Mouse (Mus musculus) left cerebral cortex, adult 18-20 months (tissue): ENCODE data around the gene Nudt17. TPM values are rescaled to one million over a fixed set of nuclear protein-coding genes. Genes with fewer than 3 reads are reported as not detected.
"Not testable (repeated sequence)": the region's sequence is repeated elsewhere in the genome, so short reads cannot be mapped to it uniquely, and the experiment has no call there.

ENCODE experiments used
- DNase-seq, 2 experiments: peaks; one replicate each; pipeline ENCODE4 v3.0.0; 2021 to 2022; ENCODE audit warnings: low spot score in 2 of 2, mixed read lengths in 1 of 2
- long read RNA-seq, 2 experiments: library from polyadenylated mRNA; stranded (forward); transcript quantifications; one replicate each; pipeline ENCODE4 v2.0.0; 2021
- total RNA-seq, 2 experiments: library from RNA; stranded (reverse); gene quantifications; 2 replicates each; pipeline ENCODE4 v1.2.3; 2021

The Nudt17 gene
- total RNA-seq, result 10 to 100 TPM; 12.4 to 14.9 TPM
- long read RNA-seq, experiment 1, partial matches to known transcripts, result 1 of 10 reads
- long read RNA-seq, experiment 1, other reads (novel, unspliced or antisense), result 6 of 10 reads
- long read RNA-seq, experiment 2, partial matches to known transcripts, result 0 of 3 reads
- long read RNA-seq, experiment 2, other reads (novel, unspliced or antisense), result 2 of 3 reads

GRCm38 (mm10) chr3:96707903-96708683 lies at the start of gene Nudt17:
Gene Nudt17, minus strand, starts transcription at chr3:96708562.
- DNase-seq, result peak; percentile 87 to 90

GRCm38 (mm10) chr3:96757691-96758090 lies 49.3 kb upstream of the Nudt17 start:
- DNase-seq, result no peak

GRCm38 (mm10) chr3:96755935-96756334 lies 47.6 kb upstream of the Nudt17 start:
- DNase-seq, result no peak

- no peak for DNase-seq
These were observed 38.5 kb upstream of the Nudt17 start for GRCm38 (mm10) chr3:96746829-96747228.

GRCm38 (mm10) chr3:96744348-96744747 lies 36.0 kb upstream of the Nudt17 start:
- DNase-seq, result no peak

GRCm38 (mm10) chr3:96740279-96740678 lies 31.9 kb upstream of the Nudt17 start:
- DNase-seq, result not testable (repeated sequence)

- DNase-seq, result no peak
These were observed 29.6 kb upstream of the Nudt17 start for GRCm38 (mm10) chr3:96737995-96738394.

GRCm38 (mm10) chr3:96737013-96737740 lies 28.8 kb upstream of the Nudt17 start:
- DNase-seq, result no peak

- no peak for DNase-seq
These were observed 26.8 kb upstream of the Nudt17 start for GRCm38 (mm10) chr3:96735200-96735599.

GRCm38 (mm10) chr3:96733984-96734383 lies 25.6 kb upstream of the Nudt17 start:
- DNase-seq, result no peak

- DNase-seq, result no peak
These were observed 22.4 kb upstream of the Nudt17 start for GRCm38 (mm10) chr3:96730785-96731184.

GRCm38 (mm10) chr3:96729403-96729784 lies 21.0 kb upstream of the Nudt17 start:
- DNase-seq, result no peak

GRCm38 (mm10) chr3:96728634-96729402 lies 20.5 kb upstream of the Nudt17 start:
- no peak for DNase-seq

- peak in 1 of 2 experiments; percentile 32 for DNase-seq
These were observed 19.7 kb upstream of the Nudt17 start for GRCm38 (mm10) chr3:96727828-96728633.

- peak; percentile 93 to 97 for DNase-seq
These were observed 19.0 kb upstream of the Nudt17 start, which contains the start of the genes Polr3c and Rnf115 for GRCm38 (mm10) chr3:96727343-96727827. Gene Polr3c, minus strand, starts transcription at chr3:96727628. Gene Rnf115, plus strand, starts transcription at chr3:96727664.

- DNase-seq, result peak; percentile 32 to 66
These were observed 10.8 kb upstream of the Nudt17 start for GRCm38 (mm10) chr3:96719173-96719572.

- DNase-seq, result no peak
These were observed 7.5 kb upstream of the Nudt17 start for GRCm38 (mm10) chr3:96715854-96716253.

- no peak for DNase-seq
These were observed 5.9 kb upstream of the Nudt17 start for GRCm38 (mm10) chr3:96714286-96714685.

GRCm38 (mm10) chr3:96708684-96709064 lies 312 bp upstream of the Nudt17 start:
- DNase-seq, result no peak

- DNase-seq, result no peak
These were observed 1.4 kb downstream of the Nudt17 start for GRCm38 (mm10) chr3:96706984-96707383.
